Mouse (Mus musculus): ENCODE measurements around the gene Porcn.
A peak's percentile ranks its signal among the peaks of the same experiment; 100 is the strongest.

The Porcn gene

DNA sequence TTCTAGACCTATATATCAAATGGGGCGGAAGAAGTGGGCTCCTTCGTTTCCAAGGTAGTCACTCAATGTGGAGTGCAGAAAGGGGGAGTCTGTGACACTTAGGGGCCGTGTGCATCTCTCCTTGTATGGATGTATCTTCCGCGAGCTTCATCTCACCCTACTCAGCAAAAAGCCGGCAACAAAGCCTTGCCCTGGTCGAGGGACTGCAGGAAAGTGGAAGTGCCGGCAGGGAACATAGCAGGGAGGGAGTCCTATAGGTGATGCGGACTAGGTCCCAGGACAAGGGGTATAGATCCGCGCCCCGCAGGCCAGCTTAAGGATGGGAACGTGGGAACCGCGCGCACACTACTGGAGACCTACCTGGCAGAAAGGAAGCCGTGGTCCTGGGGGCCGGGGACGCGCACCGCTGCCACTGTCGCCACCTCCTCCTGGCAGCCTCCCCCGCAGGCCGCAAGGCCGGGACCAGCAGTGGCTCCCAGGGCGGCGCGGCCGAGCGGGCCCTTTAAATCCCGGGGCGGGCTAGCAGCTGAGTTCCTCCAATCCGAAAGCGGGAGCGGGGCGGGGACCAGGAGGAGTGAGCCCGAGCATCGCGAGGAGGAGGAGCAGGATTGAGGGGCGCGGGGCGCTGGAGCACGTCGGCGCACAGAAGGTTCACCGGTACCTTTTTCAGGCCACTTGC is at the start of gene Porcn:
Gene Porcn (minus strand): TSS at position 511 of the 679 bp plus-strand sequence.
- peak; percentile 16 to 26 for DNase-seq

- no peak for DNase-seq
Observed at GRCm38 (mm10) chrX:8255807-8256206, 49.5 kb upstream of the Porcn start.

GRCm38 (mm10) chrX:8253711-8254110 is 47.4 kb upstream of the Porcn start:
- no peak for DNase-seq

DNA sequence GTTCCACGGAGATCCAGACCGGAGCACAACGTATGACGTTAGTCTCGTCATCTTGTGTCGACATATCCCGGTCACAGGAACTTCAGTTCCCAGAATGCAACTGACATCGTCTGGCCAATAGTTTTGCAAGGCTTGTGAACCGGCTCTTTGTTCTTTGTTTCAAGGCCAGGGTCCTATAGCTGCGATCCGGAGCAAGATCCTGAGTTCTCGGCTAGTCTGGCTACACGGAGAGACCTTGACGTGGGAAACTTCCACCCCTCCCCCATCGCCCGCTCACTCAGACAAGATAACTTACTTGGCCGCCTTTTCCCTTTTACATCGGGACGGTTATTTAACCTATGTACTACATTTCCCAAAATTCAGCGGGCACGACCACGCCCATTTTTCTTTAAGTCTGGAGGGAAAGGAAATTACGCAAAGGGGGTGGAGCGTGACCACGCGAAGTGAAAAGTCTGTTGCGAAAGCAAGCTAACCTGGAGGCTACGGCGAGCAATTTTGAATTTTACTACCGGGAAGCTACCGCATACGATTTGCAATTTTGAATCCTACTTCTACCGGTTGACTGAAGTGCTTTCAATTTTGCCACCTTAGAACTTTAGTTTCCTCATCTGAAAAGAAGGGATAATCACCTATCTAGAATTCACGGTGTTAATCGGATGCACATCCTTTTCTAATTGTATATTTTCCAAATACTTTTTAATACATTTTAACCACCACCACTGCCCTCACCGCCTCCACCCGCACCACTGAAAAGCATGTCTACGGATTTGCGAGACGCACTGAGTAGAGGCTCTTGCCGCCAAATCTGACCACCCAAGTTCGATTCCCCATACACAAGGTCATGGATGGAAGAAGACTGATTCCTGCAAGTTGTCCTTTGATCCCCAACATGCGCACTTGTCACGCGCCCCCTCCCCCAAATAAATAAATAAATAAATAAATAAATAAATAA is 46.3 kb upstream of the Porcn start, which contains the start of gene Ftsj1:
Gene Ftsj1 (minus strand): TSS at position 73 of the 952 bp plus-strand sequence.
- DNase-seq, result peak; percentile 66 to 74

DNA sequence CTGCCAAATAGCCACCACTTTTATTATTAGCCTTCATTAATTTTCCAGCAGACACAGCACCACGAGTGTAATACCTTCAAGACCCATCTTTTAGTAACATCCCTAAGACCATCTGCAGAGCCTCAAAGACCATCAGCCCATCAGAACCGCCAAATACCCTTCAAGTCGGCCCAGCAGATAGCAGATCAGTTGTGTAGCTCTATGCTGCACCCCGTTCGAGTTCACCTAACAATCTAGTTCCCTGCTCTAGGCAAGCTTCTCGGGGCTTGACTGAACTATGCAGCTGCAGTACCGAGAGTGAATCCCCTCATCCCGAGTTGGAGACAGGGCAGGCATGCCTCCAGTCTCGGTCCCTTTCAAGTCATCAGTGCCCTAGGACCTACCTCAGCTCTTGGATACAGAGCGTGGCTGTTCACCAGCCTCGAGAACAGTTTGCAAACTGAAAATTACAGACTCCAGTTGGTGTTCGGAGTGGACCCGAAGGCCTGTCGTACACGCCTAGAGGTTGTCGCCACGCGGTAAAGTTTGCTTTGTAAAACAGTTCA is 45.5 kb upstream of the Porcn start:
- no peak for DNase-seq

DNA sequence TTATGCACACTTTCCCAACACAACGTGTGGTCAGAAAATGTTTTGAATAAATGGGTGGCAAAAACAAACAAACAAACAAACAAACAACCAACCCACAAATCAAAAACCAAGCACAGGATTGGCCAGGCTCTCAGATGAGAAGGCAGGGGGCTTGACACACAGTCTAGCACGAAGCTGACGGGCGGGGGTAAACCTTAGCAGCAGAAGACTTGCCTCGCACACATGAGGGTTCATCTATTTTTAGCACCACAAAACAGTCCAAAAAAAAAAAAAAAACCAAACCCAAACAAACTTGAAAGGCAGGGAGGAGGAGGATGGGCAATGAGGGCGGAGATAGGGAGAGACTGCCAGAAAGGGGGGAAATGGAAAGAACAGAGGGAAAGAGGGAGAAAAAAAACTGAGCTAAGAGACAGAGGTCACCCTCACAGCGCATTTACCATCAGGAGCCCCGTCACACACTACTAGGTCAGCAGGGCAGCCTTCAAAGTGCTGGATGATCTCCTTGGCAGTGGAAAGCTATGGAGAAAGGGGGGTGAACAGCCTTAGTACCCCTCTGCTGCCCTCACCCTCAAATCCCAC is 42.3 kb upstream of the Porcn start:
- DNase-seq, result no peak

GRCm38 (mm10) chrX:8247680-8248079 is 41.4 kb upstream of the Porcn start:
- DNase-seq, result no peak

- no peak for DNase-seq
Observed at GRCm38 (mm10) chrX:8238804-8239395, 32.6 kb upstream of the Porcn start.

DNA sequence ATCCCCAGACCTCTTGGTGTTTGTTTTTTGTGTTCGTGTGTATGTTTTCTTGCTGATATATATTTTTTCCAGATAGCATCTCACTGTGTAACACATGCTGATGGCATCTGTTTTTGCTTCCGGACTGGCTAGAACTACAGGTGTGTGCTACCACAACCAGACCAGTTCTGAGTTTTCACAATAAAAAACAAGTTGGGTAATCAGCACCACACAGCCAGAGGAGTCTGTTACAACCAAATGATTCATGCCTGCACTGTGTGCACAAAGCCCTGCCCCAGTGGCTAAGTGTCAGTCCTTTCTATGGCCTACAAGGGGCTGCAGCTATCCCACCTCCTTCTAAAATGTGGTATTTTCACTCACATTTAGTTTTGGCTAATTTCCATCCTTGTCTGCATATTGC is 30.4 kb upstream of the Porcn start:
- DNase-seq, result no peak

- no peak for DNase-seq
Observed at GRCm38 (mm10) chrX:8233602-8234001, 27.3 kb upstream of the Porcn start.

DNA sequence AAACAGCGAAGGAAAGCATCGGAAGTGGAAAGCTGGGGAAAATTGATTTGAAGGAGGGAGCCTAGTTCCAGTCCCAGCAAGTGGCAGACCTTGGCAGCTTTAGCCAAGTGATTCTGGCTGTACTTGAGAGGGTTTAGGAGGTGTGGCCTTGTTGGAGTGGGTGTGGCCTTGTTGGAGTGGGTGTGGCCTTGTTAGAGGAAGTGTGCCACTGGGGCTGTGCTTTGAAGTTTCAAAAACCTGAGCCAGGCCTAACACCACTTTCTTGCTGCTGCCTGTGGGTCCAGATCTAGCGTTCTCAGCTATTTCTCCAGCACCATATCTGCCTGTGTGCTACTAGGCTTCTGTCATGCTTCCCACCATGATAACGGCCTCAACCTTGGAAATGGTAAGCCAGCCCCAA is 23.9 kb upstream of the Porcn start:
- no peak for DNase-seq

DNA sequence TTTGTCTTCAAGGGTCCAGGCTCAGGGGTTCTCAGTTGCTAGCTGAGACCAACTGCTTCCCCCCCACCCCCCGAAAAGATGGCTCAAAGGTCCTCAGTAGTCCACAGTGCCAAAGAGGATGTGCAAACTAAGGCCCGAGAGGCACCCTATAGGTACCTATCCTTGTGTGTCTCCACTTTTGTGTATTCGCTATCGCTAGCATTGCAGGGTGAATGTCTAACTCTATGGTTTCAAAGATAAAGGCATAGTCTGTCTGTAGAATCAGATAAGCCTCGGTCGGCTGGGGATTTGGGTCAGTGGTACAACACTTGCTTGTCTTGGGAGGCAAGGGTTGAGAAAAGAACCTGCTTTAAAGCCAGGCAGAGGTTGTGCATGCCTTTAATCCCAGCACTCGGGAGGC is 17.1 kb upstream of the Porcn start:
- no peak for DNase-seq

GRCm38 (mm10) chrX:8222678-8223421 is 16.5 kb upstream of the Porcn start:
- DNase-seq, result no peak

DNA sequence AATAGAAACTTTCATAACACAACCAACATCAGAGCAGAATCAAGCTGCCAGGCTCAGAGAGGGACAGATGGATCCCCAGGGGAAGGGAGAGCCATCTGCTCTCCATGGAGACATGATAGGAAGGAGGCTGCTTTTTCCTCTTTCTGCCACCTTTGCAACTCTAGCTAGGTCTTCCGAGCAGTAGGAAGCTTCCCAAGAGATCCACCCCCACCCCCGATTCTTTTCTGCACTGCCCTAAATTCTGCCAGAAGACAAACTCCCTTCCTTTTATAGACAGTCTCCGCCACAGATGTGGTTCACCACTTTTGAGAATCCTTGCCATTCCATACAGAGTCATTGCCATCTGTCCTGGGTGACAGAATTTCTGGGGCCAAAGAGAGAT is 16.0 kb upstream of the Porcn start:
- DNase-seq, result no peak

DNA sequence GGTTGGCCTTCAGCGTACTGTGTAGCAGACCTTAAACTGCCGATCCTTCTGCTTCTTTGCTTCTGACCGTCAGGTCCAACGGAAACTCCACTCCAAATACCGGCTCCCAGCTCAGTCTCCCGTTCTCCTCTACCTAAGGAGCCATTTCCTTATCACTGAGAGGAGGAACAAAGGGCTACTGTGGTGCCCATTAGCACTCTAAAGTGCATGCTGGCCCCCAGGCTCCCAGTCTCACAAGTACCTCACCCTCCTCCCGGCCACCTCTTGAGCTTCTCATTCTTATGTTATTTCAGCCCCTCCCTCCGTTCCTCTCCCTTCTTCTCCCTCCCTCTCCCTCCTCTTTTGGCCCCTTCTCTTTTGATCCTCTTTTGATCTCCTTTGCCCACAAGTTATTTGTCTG is 13.3 kb upstream of the Porcn start:
- DNase-seq, result no peak

DNA sequence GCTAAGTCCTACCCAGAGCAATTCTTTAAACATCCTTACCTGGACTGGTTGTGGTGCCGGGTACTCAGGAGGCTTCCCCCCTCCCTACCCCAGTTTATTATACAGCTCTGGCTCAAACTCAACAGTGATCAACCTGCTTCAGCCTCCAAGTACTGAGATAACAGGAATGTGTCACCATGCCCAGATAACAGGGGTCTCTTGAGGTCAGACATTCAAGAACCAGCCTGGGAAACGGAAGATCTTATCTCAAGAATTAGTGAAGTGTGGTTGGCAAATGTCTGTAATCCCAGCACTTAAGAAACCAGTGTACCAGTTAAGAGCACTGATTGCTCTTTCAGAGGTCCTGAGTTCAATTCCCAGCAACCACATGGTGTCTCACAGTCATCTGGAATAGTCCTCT is 11.8 kb upstream of the Porcn start:
- no peak for DNase-seq

DNA sequence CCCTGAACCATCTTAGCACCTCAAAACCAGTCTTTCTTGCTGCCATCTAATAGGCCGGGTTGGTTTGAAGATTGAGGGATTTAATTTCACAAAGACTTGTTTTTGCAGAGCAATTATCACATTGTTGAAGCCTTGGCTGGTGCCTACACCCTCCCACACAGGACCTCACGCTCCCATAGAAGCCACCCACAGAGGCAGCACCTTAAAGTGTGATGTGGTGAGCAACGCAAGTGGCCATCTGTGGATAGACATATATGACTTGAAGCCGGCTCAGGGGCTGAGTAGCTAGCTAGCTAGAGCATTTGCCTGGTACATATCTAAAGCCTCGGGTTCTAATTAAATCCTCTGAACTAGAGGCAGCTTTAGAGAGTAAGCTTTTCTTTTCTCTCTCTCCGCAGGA is 11.1 kb upstream of the Porcn start:
- no peak for DNase-seq

- DNase-seq, result no peak
Observed at GRCm38 (mm10) chrX:8211490-8212207, 5.3 kb upstream of the Porcn start.

GRCm38 (mm10) chrX:8209720-8210119 is 3.4 kb upstream of the Porcn start:
- DNase-seq, result no peak

DNA sequence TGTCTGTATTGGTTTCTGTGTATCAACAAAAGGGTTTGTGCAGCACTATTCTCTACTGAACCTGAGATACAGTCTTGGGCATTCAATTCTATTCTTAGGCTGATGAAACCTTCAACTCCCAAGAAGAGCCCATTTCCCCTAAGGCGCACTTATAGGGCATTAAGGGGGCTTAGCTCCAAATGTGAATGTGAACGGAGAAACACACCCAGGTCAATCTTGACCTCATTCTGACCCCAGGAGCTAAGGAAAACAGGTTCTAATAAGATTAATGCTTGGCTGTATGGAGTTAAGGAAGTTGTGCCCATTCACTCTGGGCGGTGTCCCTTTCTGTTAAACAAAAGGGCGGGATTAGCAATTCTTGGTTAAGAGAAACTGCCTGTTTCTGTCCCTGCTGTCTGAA is 899 bp upstream of the Porcn start:
- no peak for DNase-seq

DNA sequence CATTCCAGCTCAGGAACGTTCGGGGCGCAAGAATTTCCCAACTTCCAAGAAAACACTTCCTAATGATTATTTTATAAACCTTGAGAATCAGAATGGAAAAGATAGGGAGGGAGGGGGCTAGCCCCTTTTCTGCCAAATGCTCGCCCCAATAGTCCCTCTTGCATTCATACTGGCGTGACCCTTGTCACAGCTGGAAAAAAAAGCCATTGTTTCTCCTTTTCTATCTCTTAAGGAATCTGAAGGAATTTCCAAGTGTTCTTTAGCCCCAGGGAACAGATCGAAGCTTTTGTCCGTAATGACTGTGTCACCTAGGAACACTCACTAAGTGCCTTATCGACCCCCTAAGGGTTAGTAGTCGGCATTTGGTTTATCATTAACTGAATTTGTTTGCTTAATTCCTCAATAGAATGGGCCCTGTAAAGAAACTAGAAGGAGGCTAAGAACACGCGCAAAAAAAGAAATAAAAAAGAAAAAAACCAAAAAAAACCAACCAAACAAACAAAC is 421 bp upstream of the Porcn start:
- no peak for DNase-seq
